Mouse (Mus musculus) olfactory bulb, adult 2 months (tissue): Measurements from ENCODE around the gene Gm5901. TPM values are rescaled to one million over a fixed set of nuclear protein-coding genes. Genes with fewer than 3 reads are reported as not detected.
A peak's percentile ranks its signal among the peaks of the same experiment; 100 is the strongest.
"Not testable (repeated sequence)": the region's sequence is repeated elsewhere in the genome, so short reads cannot be mapped to it uniquely, and the experiment has no call there.

Experiments
- H3K27ac ChIP-seq: fragments of 200-500 bp; 2 replicates; pipeline ENCODE4 v1.5.1; 2012; ENCODE audit warnings: low read depth, low read length; ENCODE audit not compliant: insufficient read depth
- H3K4me1 ChIP-seq: fragments of 200-500 bp; 2 replicates; pipeline ENCODE4 v1.6.1; 2012; ENCODE audit warnings: low read length; ENCODE audit not compliant: control insufficient read depth, insufficient read depth
- H3K4me3 ChIP-seq: fragments of 200-500 bp; 2 replicates; pipeline ENCODE4 v1.5.1; 2012; ENCODE audit warnings: mild to moderate bottlenecking, low read depth, low read length, moderate library complexity; ENCODE audit not compliant: insufficient read depth
- CTCF ChIP-seq: fragments of 200-500 bp; IDR thresholded peaks from 2 replicates; pipeline ENCODE4 v1.5.1; 2012; ENCODE audit warnings: low read depth, mild to moderate bottlenecking, low read length, moderate library complexity; ENCODE audit not compliant: insufficient read depth
- POLR2A ChIP-seq: fragments of 200-500 bp; IDR thresholded peaks from 2 replicates; pipeline ENCODE4 v1.6.1; 2012; ENCODE audit warnings: mild to moderate bottlenecking, low read depth, low read length, moderate library complexity; ENCODE audit not compliant: insufficient read depth
- WGBS: fragments of 180-500 bp; shearing (Covaris S2); methylation state at CpG from one replicate; pipeline ENCODE4 v1.1.7; 2018; 5-methylcytosine and 5-hydroxymethylcytosine counted together
- polyA plus RNA-seq: library from polyadenylated mRNA; stranded (reverse); fragments of >200 nt; gene quantifications from 2 replicates; pipeline ENCODE4 v1.2.4, GENCODE M21; 2012; ENCODE audit warnings: low replicate concordance; ENCODE audit not compliant: missing spikeins, insufficient read depth, insufficient read length

Gene Gm5901
- polyA plus RNA-seq, 1 experiment, result not detected

DNA sequence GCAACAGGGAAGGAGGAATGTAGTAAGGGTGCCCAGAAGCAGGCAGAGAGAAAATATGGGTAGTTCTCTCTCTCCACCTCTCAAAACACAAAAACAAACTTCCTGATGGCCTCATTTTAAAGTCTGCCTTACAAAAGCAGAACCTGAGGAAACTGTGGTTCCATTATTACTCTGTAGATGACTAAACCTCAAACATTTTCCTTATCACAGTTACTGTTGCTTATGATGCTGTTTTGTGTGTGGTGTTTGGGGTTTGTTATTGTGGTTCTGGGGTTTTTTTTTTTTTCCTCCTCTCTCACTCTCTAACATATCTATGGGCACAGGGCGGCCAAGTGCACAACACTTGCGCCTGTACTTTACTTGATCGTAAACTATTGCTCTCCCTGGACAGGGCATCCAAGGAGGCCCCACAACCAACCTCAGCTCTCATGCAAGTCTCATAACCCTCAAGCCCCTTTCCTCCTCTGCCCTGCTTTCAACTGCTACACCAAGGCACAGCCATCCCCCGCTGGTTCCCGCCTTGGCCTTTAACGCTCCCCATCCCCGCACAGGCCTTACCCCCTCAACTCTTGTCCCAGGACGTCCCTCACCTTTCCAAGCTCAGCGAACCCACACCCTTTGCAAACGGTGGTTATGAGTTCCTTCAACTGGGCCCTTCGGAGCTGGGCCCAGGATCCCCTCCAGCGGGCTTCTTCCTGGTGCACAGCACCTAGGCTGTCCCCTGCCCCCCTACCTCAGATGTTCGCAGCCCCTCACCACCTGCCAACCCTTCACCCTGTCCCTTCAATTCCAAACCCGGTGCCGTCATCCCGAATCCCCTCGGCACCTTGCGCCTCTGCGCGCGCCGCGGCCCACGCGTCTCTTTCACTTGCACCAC, 24.5 kb downstream of the Gm5901 start:
- TF ChIP-seq CTCF, result no peak
- peak; percentile 45; the same call in 1 of the 2 replicates for TF ChIP-seq POLR2A
- H3K4me3 ChIP-seq, result peak overlapping the region; percentile 86
- 1% methylated on average over 25 of the region's 25 CpGs for WGBS

DNA sequence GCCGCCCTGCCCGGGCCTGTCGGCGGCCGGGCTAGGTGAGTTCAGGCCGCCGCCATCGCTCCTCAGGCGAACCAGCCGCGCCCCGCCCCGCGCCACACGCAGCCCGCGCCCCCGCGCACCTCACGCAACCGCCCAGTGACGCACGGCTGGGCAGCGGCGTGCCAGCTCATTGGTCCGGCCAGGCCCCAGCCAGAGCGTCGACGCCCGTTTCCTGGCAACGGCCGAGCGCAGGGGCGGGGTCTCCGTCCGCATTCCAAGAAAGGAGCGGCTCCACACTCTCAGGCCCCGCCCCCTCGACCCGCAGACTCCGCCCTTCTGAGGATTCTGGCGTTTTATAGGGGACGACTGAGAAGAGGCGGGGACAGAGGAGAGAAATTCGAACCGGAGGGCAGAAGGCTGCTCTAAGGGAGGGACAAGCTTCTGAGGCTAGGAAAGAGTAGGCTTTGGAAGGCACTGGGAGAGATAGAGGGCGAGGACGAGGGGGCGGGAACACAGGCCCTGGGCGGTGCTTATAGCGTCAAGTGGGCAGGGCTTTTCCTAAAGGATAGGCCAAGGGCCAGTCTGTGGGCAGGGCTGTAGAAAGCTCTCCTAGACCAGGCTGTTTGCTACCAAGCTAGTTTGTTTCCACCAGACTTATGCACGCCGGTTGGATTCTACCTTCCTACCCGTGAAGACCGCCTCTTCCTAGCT, 25.2 kb downstream of the Gm5901 start, which contains the start of gene Fam160a2:
TSS of gene Fam160a2 (minus strand) at position 120 of the 690 bp plus-strand sequence.
- TF ChIP-seq POLR2A (no peak), CTCF (no peak)
- WGBS, result under 1% methylated on average over 55 of the region's 55 CpGs
- Histone ChIP-seq H3K4me1 (peaks cover 6% of the 10 kb centered on the region; the same call in 1 of the 2 replicates), H3K4me3 (peak within 1 kb of the TSS; percentile 86), H3K27ac (peak within 1 kb of the TSS; percentile 85)

More for the DNA sequence above, 24.5 kb downstream of the Gm5901 start:
- Histone ChIP-seq H3K4me1 (peaks cover 6% of the 10 kb centered on the region; the same call in 1 of the 2 replicates), H3K27ac (peak overlapping the region; percentile 41)

DNA sequence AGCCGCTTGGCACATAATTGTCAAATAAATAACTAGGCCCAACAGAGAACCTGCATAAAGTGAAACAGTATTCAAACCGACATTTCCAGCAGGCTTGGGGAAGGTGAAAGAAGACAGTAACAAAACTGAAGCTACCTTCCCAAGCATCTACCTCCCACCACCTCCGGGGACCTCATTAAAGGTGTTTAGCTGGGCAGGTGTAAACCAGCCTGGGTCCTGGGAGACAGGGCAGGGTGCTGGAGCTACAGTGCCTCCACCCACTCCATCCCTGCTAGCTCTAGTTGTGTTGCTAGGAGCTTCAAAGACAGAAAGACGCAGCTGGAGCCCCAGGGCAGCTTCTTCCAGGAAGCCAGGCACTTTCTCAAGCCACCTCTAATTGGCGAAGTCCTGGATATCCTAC, 29.4 kb downstream of the Gm5901 start, which contains the start of gene Cnga4:
TSS of gene Cnga4 (plus strand) at position 301 of the 400 bp plus-strand sequence.
- Histone ChIP-seq H3K27ac (no peak within 1 kb of the TSS), H3K4me1 (peaks cover 10% of the 10 kb centered on the region), H3K4me3 (no peak within 1 kb of the TSS)
- 85% methylated on average over 5 of the region's 5 CpGs for WGBS
- TF ChIP-seq CTCF, result no peak
- TF ChIP-seq POLR2A, result no peak

DNA sequence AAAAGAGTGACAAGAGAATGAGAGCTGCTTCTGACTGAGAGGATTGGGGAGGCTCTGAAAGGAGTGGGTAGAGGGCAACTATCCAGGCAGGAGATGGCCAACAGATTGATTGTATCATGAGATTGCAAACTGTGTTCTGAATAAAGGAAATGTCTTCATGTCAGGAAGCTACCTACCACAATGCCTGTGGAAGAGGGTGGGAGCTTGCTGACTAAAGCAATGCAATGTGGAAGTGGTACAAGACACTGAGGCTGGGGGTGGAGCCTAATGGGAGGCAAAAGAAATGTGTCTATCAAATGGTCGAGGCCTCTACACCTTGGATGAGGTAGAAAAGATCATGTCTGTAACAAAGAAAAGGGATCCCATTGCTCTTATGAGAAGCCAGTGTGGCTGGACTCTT, 31.5 kb downstream of the Gm5901 start:
- no peak overlapping the region for H3K4me3 ChIP-seq
- no peak overlapping the region for H3K27ac ChIP-seq
- H3K4me1 ChIP-seq, result peaks cover 12% of the 10 kb centered on the region
- 62% methylated on average over 1 of the region's 1 CpGs for WGBS
- TF ChIP-seq CTCF (no peak), POLR2A (no peak)

DNA sequence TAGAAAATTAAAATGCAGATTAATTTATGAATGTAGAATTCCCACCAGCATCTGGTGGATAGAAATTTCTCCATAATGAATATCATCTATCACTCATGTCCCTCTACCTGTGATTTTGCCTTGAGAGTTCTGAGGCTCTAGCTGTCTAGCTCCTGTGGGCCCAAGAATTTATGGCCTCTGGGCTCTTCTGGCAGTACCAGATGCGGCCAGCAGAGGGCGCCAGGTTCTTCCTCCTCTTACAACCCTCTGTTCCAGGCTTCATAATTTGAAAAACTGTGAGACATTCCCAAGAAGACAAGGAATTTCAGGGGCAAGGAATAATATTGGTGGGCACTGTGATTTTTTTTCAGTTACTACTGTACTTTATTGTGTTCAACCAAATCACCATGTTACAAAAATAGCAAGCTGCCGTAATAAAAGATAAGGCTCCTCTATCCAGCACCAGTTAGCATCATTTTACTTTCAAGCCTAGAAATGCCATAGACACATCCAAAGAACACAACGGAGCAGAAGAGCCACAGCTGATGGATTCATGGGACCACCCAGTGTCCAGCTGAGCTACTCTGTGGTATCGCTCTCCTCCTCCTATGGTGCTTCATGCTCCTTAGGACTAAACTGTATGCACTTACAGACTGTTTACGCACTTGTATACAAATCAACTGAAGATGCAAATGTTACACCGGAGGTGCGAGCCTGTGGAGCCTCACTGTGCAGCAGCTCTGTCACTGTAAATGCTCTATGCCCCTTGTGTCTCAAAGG, 37.2 kb downstream of the Gm5901 start:
- TF ChIP-seq CTCF, result peak; percentile 83
- H3K4me1 ChIP-seq, result peaks cover 23% of the 10 kb centered on the region
- not testable (repeated sequence) for H3K27ac ChIP-seq, H3K4me3 ChIP-seq
- 38% methylated on average over 8 of the region's 8 CpGs for WGBS

DNA sequence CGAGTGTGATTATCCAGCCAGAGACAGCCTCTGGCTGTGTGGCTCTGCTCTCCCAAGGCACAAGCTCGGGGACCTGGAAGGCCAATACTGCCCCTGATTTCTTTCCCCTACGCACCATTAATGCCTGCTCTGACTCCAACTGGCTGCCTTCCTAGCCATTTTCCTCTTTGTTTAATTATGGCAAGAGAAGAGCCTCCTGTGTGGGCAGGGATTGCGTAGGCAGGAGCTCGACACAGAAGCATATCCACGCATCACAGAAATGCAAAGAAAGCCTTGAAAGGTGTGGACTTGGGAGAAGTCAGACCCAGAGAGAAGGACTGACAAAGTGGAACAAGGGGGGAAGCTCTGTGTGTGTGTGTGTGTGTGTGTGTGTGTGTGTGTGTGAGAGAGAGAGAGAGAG, 39.5 kb downstream of the Gm5901 start:
- WGBS, result 41% methylated on average over 6 of the region's 6 CpGs
- TF ChIP-seq CTCF (no peak), POLR2A (no peak)
- H3K27ac ChIP-seq, result no peak overlapping the region

DNA sequence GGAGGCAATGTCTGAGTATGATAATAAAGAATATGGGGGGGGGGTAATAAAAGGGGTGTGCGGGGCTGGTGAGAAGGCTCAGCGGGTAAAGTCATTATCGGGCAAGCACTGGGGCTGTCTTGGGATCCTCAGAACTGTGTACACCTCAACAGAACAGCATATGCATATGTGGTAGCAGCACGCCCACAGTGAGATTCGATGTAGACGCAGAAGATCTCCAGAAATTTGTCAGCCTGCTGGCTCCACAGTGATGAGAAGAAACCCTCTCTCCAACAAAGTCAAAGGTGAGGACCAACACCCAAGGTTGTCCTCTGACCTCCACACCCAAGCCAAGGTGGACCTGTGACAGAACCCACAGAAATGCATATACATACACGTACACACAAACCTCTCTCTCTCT, 41.7 kb downstream of the Gm5901 start:
- no peak overlapping the region for H3K27ac ChIP-seq
- TF ChIP-seq CTCF (no peak), POLR2A (no peak)
- 83% methylated on average over 7 of the region's 7 CpGs for WGBS
- H3K4me3 ChIP-seq, result no peak overlapping the region
- peaks cover 16% of the 10 kb centered on the region for H3K4me1 ChIP-seq

More for the DNA sequence above, 39.5 kb downstream of the Gm5901 start:
- Histone ChIP-seq H3K4me3 (no peak overlapping the region), H3K4me1 (peaks cover 21% of the 10 kb centered on the region)

DNA sequence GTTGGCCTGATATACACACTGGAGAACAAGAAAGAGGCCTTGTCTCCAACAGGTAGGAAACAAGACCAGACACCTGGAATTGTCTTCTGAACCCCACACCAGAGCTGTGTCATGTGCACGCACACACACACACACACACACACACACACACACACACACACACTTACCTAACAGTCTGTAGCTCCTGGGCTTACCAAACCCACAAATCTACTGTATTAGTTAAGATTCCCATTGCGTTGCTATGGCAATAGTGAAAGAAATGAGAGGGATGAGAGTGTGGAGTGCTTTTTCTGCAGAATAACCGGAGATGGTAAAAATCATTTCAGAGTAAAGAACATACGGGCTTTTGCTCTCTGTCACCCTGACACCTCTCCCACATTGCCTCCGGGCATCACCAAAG, 43.3 kb downstream of the Gm5901 start:
- no peak overlapping the region for H3K27ac ChIP-seq
- TF ChIP-seq POLR2A (no peak), CTCF (no peak)
- no peak overlapping the region for H3K4me3 ChIP-seq
- WGBS, result 50% methylated on average over 5 of the region's 5 CpGs
- H3K4me1 ChIP-seq, result peaks cover 11% of the 10 kb centered on the region
